Mouse (Mus musculus) CH12.LX (cell line): ENCODE results near the gene Lad1. TPM values are rescaled to one million over a fixed set of nuclear protein-coding genes. Genes with fewer than 3 reads are reported as not detected.

Experiments
- DNase-seq: peaks from one replicate; pipeline ENCODE4 v3.0.0-alpha.2; 2013; ENCODE audit errors: extremely low read depth
- H3K27ac ChIP-seq: 2 replicates; pipeline ENCODE4 v1.5.1; 2012; ENCODE audit warnings: low read depth, mild to moderate bottlenecking, control low read depth, moderate library complexity; ENCODE audit not compliant: insufficient read depth
- H3K27me3 ChIP-seq: replicated peaks from 2 replicates; pipeline ENCODE3; 2012; ENCODE audit warnings: inconsistent platforms
- H3K36me3 ChIP-seq, 2 experiments: replicated peaks in 1 of 2; 2 replicates each; pipeline versions ENCODE3 to v1.6.1; 2012; ENCODE audit warnings: inconsistent platforms in 1 of 2, low read length in 1 of 2, mild to moderate bottlenecking in 1 of 2, mixed read lengths in 1 of 2, moderate library complexity in 1 of 2; ENCODE audit not compliant: control insufficient read depth in 1 of 2, insufficient read depth in 1 of 2
- H3K4me1 ChIP-seq, 2 experiments: 2 replicates each; pipeline ENCODE4 v1.6.1; 2012; ENCODE audit warnings: inconsistent platforms in 1 of 2, moderate library complexity in 1 of 2; ENCODE audit not compliant: insufficient read depth in 2 of 2, control insufficient read depth in 1 of 2
- H3K4me2 ChIP-seq: 2 replicates; pipeline ENCODE4 v1.6.1; 2012; ENCODE audit warnings: low read depth, mild to moderate bottlenecking, control low read depth; ENCODE audit not compliant: poor library complexity, insufficient read depth, severe bottlenecking
- H3K4me3 ChIP-seq, 3 experiments: fragments of 150-350 bp in 1 of 3; sonication (generic) in 1 of 3; replicated peaks in 1 of 3; 2 replicates each; pipeline versions ENCODE3 to v1.5.1; 2011 to 2012; ENCODE audit warnings: low read depth in 2 of 3, low read length in 2 of 3, mild to moderate bottlenecking in 2 of 3, moderate library complexity in 2 of 3, control low read depth in 1 of 3, improper control_type of control experiment in 1 of 3, inconsistent platforms in 1 of 3, mixed read lengths in 1 of 3; ENCODE audit not compliant: poor library complexity in 1 of 3
- H3K79me2 ChIP-seq: replicated peaks from 2 replicates; pipeline ENCODE4 v1.6.1; 2012; ENCODE audit warnings: mild to moderate bottlenecking, moderate library complexity; ENCODE audit not compliant: control insufficient read depth, poor library complexity, insufficient read depth, severe bottlenecking; ENCODE audit errors: extremely low read depth
- H3K9ac ChIP-seq: 2 replicates; pipeline ENCODE4 v1.6.1; 2012; ENCODE audit warnings: low read depth, mild to moderate bottlenecking, control low read depth, moderate library complexity; ENCODE audit not compliant: insufficient read depth
- H3K9me3 ChIP-seq: replicated peaks from 2 replicates; pipeline ENCODE3; 2012; ENCODE audit warnings: low read length, inconsistent platforms, mixed read lengths
- BHLHE40 ChIP-seq: IDR thresholded peaks from 2 replicates; pipeline ENCODE4 v1.6.1; 2011; ENCODE audit warnings: mild to moderate bottlenecking, low read depth, low read length, improper control_type of control experiment
- CHD1 ChIP-seq: IDR thresholded peaks from 2 replicates; pipeline ENCODE4 v1.6.1; 2012; ENCODE audit warnings: low read depth, low read length, improper control_type of control experiment, inconsistent platforms
- CTCF ChIP-seq, 2 experiments: IDR thresholded peaks in 1 of 2; conservative IDR thresholded peaks in 1 of 2; 2 replicates each; pipeline ENCODE4 v1.5.1; 2011 to 2012; ENCODE audit warnings: low read depth in 2 of 2, low read length in 2 of 2, improper control_type of control experiment in 1 of 2, inconsistent platforms in 1 of 2, mild to moderate bottlenecking in 1 of 2, moderate library complexity in 1 of 2
- E2F4 ChIP-seq: IDR thresholded peaks from 2 replicates; pipeline ENCODE4 v1.6.1; 2011; ENCODE audit warnings: low read depth, low read length, improper control_type of control experiment; ENCODE audit not compliant: insufficient replicate concordance
- ETS1 ChIP-seq: conservative IDR thresholded peaks from 2 replicates; pipeline ENCODE4 v1.6.1; 2012; ENCODE audit warnings: low read depth, mild to moderate bottlenecking, inconsistent platforms, low read length, improper control_type of control experiment, moderate library complexity
- GABPA ChIP-seq: IDR thresholded peaks from 2 replicates; pipeline ENCODE4 v1.6.1; 2012; ENCODE audit warnings: low read depth, low read length, improper control_type of control experiment, inconsistent platforms; ENCODE audit not compliant: insufficient replicate concordance
- IRF4 ChIP-seq: IDR thresholded peaks from 2 replicates; pipeline ENCODE4 v1.6.1; 2014; ENCODE audit warnings: low read depth, mild to moderate bottlenecking, inconsistent platforms, low read length, improper control_type of control experiment
- JUND ChIP-seq: conservative IDR thresholded peaks from 2 replicates; pipeline ENCODE4 v1.6.1; 2011; ENCODE audit warnings: low read depth, low read length, improper control_type of control experiment
- KAT2A ChIP-seq: IDR thresholded peaks from 2 replicates; pipeline ENCODE4 v1.6.1; 2012; ENCODE audit warnings: low read length, improper control_type of control experiment, inconsistent platforms; ENCODE audit not compliant: insufficient replicate concordance
- MXI1 ChIP-seq: IDR thresholded peaks from 2 replicates; pipeline ENCODE4 v1.6.1; 2011; ENCODE audit warnings: mild to moderate bottlenecking, low read depth, low read length, improper control_type of control experiment
- MYC ChIP-seq: IDR thresholded peaks from 2 replicates; pipeline ENCODE4 v1.6.1; 2011; ENCODE audit warnings: low read depth, mild to moderate bottlenecking, improper control_type of control experiment, low read length
- NRF1 ChIP-seq: IDR thresholded peaks from 2 replicates; pipeline ENCODE4 v1.6.1; 2014; ENCODE audit warnings: low read depth, mild to moderate bottlenecking, inconsistent platforms, low read length, improper control_type of control experiment, moderate library complexity
- PAX5 ChIP-seq: IDR thresholded peaks from 2 replicates; pipeline ENCODE4 v1.6.1; 2012; ENCODE audit warnings: low read length, inconsistent platforms, mixed read lengths
- POLR2A ChIP-seq: IDR thresholded peaks from 2 replicates; pipeline ENCODE4 v1.6.1; 2011; ENCODE audit warnings: low read depth, mild to moderate bottlenecking, improper control_type of control experiment, low read length
- RAD21 ChIP-seq: IDR thresholded peaks from 2 replicates; pipeline ENCODE4 v1.6.1; 2011; ENCODE audit warnings: low read depth, mild to moderate bottlenecking, low read length, improper control_type of control experiment, moderate library complexity
- RCOR1 ChIP-seq: conservative IDR thresholded peaks from 2 replicates; pipeline ENCODE4 v1.6.1; 2012; ENCODE audit warnings: low read depth, mild to moderate bottlenecking, inconsistent platforms, low read length, improper control_type of control experiment
- SIN3A ChIP-seq: IDR thresholded peaks from 2 replicates; pipeline ENCODE4 v1.6.1; 2012; ENCODE audit warnings: low read length, improper control_type of control experiment, inconsistent platforms
- SMC3 ChIP-seq: IDR thresholded peaks from 2 replicates; pipeline ENCODE4 v1.6.1; 2011; ENCODE audit warnings: low read depth, low read length, improper control_type of control experiment
- TBP ChIP-seq: conservative IDR thresholded peaks from 2 replicates; pipeline ENCODE4 v1.6.1; 2011; ENCODE audit warnings: low read depth, low read length, improper control_type of control experiment
- USF2 ChIP-seq: conservative IDR thresholded peaks from 2 replicates; pipeline ENCODE4 v1.6.1; 2011; ENCODE audit warnings: low read depth, low read length, improper control_type of control experiment
- ZC3H11A ChIP-seq: IDR thresholded peaks from 2 replicates; pipeline ENCODE4 v1.6.1; 2012; ENCODE audit warnings: low read depth, mild to moderate bottlenecking, inconsistent platforms, low read length, improper control_type of control experiment
- ZMIZ1 ChIP-seq: IDR thresholded peaks from 2 replicates; pipeline ENCODE4 v1.6.1; 2012; ENCODE audit warnings: low read depth, mild to moderate bottlenecking, inconsistent platforms, low read length, improper control_type of control experiment
- dilution Hi-C: fragments of 300-500 bp; cut with MboI; formaldehyde crosslinking; loops from 2 replicates; pipeline ENCODE4 v1.14.3; 2020; ENCODE audit warnings: low sequenced_read_pairs; ENCODE audit not compliant: extremely low pct_unique_long_range_greater_than_20kb, extremely low pct_ligation_motif_present
- in situ Hi-C: fragments of 300-500 bp; cut with MboI; formaldehyde crosslinking; loops from 3 replicates; pipeline ENCODE4 v1.14.3; 2019; ENCODE audit warnings: low sequenced_read_pairs, low pct_ligation_motif_present, low pct_unique_long_range_greater_than_20kb, mixed read lengths
- polyA plus RNA-seq: library from polyadenylated mRNA; unstranded; fragments of >175 nt; gene quantifications from 2 replicates; pipeline ENCODE4 v1.2.1, GENCODE M21; 2012; ENCODE audit warnings: low read depth; ENCODE audit not compliant: insufficient read length
- total RNA-seq, 2 experiments: library from RNA; depleted of rRNA; stranded (reverse); fragments of 300-350 nt in 1 of 2; fragments of >200 nt in 1 of 2; gene quantifications; 2 replicates each; pipeline ENCODE4 v1.2.3; 2012 to 2014

Gene Lad1
- total and polyA plus RNA-seq, 3 experiments = 0.17 TPM; not detected in 2

GRCm38 (mm10) chr1:135864830-135865229 is 46.4 kb downstream of the Lad1 start:
- Histone ChIP-seq H3K4me3 (no peak overlapping the region), H3K9me3 (no peaks in the 10 kb centered on the region), H3K4me1 (peaks cover 3 to 24% of the 10 kb centered on the region in 2 experiments; a peak in 3 of 4 replicates), H3K36me3 (no peaks in the 10 kb centered on the region), H3K27ac (no peak overlapping the region), H3K9ac (no peak overlapping the region), H3K79me2 (no peaks in the 10 kb centered on the region), H3K27me3 (peaks cover 83% of the 10 kb centered on the region), H3K4me2 (no peak overlapping the region)
- TF ChIP-seq MXI1 (no peak), POLR2A (no peak), USF2 (no peak)
- no peak for DNase-seq
- in situ Hi-C loops (loop anchor here (5.0 kb wide), 1 partner anchor 82 kb away; no protein-coding TSS in a partner anchor), dilution Hi-C loops (no loop called here)

DNA sequence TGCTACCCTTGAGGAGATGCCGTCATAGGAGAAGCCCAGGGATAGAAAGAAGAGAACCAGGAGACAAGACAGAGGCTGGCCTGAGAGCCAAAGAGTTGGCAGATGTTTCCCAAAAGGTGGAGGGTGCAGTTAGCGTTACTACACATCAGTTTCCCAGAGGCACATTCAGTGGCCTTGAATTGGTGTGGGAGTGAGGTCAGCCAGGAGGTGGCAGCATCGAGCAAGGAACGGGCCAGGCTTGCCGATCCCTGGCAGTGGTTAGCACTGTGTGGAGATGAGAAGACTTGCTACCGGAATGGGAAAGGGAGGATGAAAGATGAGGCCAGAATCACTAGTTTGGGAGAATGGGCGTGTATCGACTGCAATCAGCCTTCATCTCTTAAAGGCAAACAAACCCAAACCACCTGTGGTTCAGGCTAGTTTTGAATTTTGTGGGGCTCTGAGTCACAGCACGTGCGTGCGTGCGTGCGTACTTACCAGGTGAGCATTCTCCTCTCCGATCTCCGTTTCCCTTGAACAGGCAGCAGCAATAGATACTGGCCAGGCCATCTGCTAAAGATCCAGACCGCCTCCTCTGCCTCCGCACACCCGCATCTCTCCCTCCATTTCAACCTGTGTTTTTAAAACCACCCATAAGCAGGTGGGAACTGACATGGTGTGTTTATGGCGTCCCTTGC is 47.3 kb downstream of the Lad1 start:
- no peak overlapping the region for H3K27ac ChIP-seq
- no peaks in the 10 kb centered on the region for H3K79me2 ChIP-seq
- H3K4me3 ChIP-seq = no peak overlapping the region
- TF ChIP-seq USF2 (no peak), IRF4 (no peak), MYC (0 out of 2 replicates have a peak, but pooled peaks have one; percentile 28), MXI1 (no peak), SIN3A (no peak), ZMIZ1 (no peak), PAX5 (no peak), POLR2A (no peak), RCOR1 (no peak), GABPA (no peak), RAD21 (peak; percentile 84), JUND (no peak), CHD1 (no peak), SMC3 (peak; percentile 96), ZC3H11A (no peak), E2F4 (no peak), TBP (no peak), NRF1 (no peak), KAT2A (no peak), CTCF (conservative IDR thresholded peaks at IDR 0.05 in 1 of 2, IDR thresholded peaks at IDR 0.05 in 1 of 2; ENCODE audit: low read depth in 2 of 2, low read length in 2 of 2) (peak; percentile 81 to 94), BHLHE40 (peak; percentile 45), ETS1 (no peak)
- no peaks in the 10 kb centered on the region for H3K36me3 ChIP-seq
- H3K9ac ChIP-seq = no peak overlapping the region
- in situ Hi-C loops = loop anchor here (5.0 kb wide), 1 partner anchor 82 kb away; no protein-coding TSS in a partner anchor
- no peaks in the 10 kb centered on the region for H3K9me3 ChIP-seq
- peaks cover 3 to 24% of the 10 kb centered on the region in 2 experiments; a peak in 3 of 4 replicates for H3K4me1 ChIP-seq
- H3K4me2 ChIP-seq = no peak overlapping the region
- peak; percentile 61 for DNase-seq
- dilution Hi-C loops = no loop called here
- peaks cover 83% of the 10 kb centered on the region for H3K27me3 ChIP-seq
